Mouse (Mus musculus) T-helper 17 cell (primary cell): ENCODE results near the gene Acss2.

Experiments used
- in situ Hi-C, 2 experiments: fragments of 300-600 bp; cut with MboI, MseI; formaldehyde crosslinking; loops; 1 replicate in 1 of 2; 2 replicates in 1 of 2; pipeline ENCODE4 v1.15.1; 2025; ENCODE audit warnings: high pct_unique_total_duplicates in 2 of 2

Acss2 gene

GRCm38 (mm10) chr2:155627030-155627738, 109.4 kb downstream of the Acss2 start:
- in situ Hi-C loops: loop anchor here in 1 of 2 experiments (5.0 kb wide), 1 partner anchor 115 kb away; no protein-coding TSS in a partner anchor

GRCm38 (mm10) chr2:155628112-155628511, 110.4 kb downstream of the Acss2 start:
- in situ Hi-C loops: loop anchor here in 1 of 2 experiments (5.0 kb wide), 1 partner anchor 116 kb away; no protein-coding TSS in a partner anchor

- in situ Hi-C loops: loop anchor here in 1 of 2 experiments (5.0 kb wide), 1 partner anchor 116 kb away; no protein-coding TSS in a partner anchor
These were observed 110.8 kb downstream of the Acss2 start for GRCm38 (mm10) chr2:155628519-155628918.

- in situ Hi-C loops: loop anchor here in 1 of 2 experiments (5.0 kb wide), 1 partner anchor 117 kb away; no protein-coding TSS in a partner anchor
These were observed 111.5 kb downstream of the Acss2 start for GRCm38 (mm10) chr2:155629231-155629661.

- in situ Hi-C loops: no loop called here
These were observed 112.4 kb downstream of the Acss2 start for GRCm38 (mm10) chr2:155630153-155630552.

- in situ Hi-C loops: no loop called here
These were observed 113.1 kb downstream of the Acss2 start for GRCm38 (mm10) chr2:155630590-155631416.

- in situ Hi-C loops: no loop called here
These were observed 114.6 kb downstream of the Acss2 start for GRCm38 (mm10) chr2:155632138-155632936.

GRCm38 (mm10) chr2:155633121-155633520, 115.4 kb downstream of the Acss2 start:
- in situ Hi-C loops: no loop called here

GRCm38 (mm10) chr2:155633731-155634130, 116.0 kb downstream of the Acss2 start:
- in situ Hi-C loops: no loop called here

- in situ Hi-C loops: no loop called here
These were observed 116.8 kb downstream of the Acss2 start for GRCm38 (mm10) chr2:155634562-155634961.
